Mouse (Mus musculus) gonadal fat pad, adult 2 months (tissue): Measurements from ENCODE around the gene Slc35f4. TPM values are rescaled to one million over a fixed set of nuclear protein-coding genes. Genes with fewer than 3 reads are reported as not detected.
A peak's percentile ranks its signal among the peaks of the same experiment; 100 is the strongest.

Experiments used
- DNase-seq: peaks from one replicate; pipeline ENCODE4 v3.0.0-alpha.2; 2012; ENCODE audit warnings: low read depth
- polyA plus RNA-seq: library from polyadenylated mRNA; depleted of rRNA; stranded (reverse); fragments of >200 nt; gene quantifications from 2 replicates; pipeline ENCODE4 v1.2.3, GENCODE M21; 2012

The Slc35f4 gene
- polyA plus RNA-seq, 1 experiment, result 0.66 TPM

- DNase-seq, result no peak
Observed at GRCm38 (mm10) chr14:49348164-49348896, 177.5 kb downstream of the Slc35f4 start.

- no peak for DNase-seq
Observed at GRCm38 (mm10) chr14:49345835-49346234, 180.0 kb downstream of the Slc35f4 start.

GRCm38 (mm10) chr14:49337011-49337410, 188.8 kb downstream of the Slc35f4 start:
- no peak for DNase-seq

- no peak for DNase-seq
Observed at GRCm38 (mm10) chr14:49333841-49334240, 192.0 kb downstream of the Slc35f4 start.

- DNase-seq, result no peak
Observed at GRCm38 (mm10) chr14:49316493-49316894, 209.4 kb downstream of the Slc35f4 start.

- DNase-seq, result peak; percentile 58
Observed at GRCm38 (mm10) chr14:49313981-49314380, 211.9 kb downstream of the Slc35f4 start.

- peak; percentile 61 for DNase-seq
Observed at GRCm38 (mm10) chr14:49313376-49313775, 212.5 kb downstream of the Slc35f4 start.

- no peak for DNase-seq
Observed at GRCm38 (mm10) chr14:49311548-49311947, 214.3 kb downstream of the Slc35f4 start.

- no peak for DNase-seq
Observed at GRCm38 (mm10) chr14:49311091-49311492, 214.8 kb downstream of the Slc35f4 start.

- DNase-seq, result no peak
Observed at GRCm38 (mm10) chr14:49309670-49310069, 216.2 kb downstream of the Slc35f4 start.

GRCm38 (mm10) chr14:49308591-49308990, 217.3 kb downstream of the Slc35f4 start:
- DNase-seq, result no peak

- peak; percentile 67 for DNase-seq
Observed at GRCm38 (mm10) chr14:49307842-49308241, 218.0 kb downstream of the Slc35f4 start.

- no peak for DNase-seq
Observed at GRCm38 (mm10) chr14:49305534-49306409, 220.1 kb downstream of the Slc35f4 start.

GRCm38 (mm10) chr14:49302271-49302857, 223.5 kb downstream of the Slc35f4 start:
- no peak for DNase-seq

- no peak for DNase-seq
Observed at GRCm38 (mm10) chr14:49300981-49301619, 224.7 kb downstream of the Slc35f4 start.

GRCm38 (mm10) chr14:49300326-49300725, 225.5 kb downstream of the Slc35f4 start:
- DNase-seq, result no peak

- DNase-seq, result no peak
Observed at GRCm38 (mm10) chr14:49293802-49294449, 231.9 kb downstream of the Slc35f4 start.

GRCm38 (mm10) chr14:49290029-49290745, 235.7 kb downstream of the Slc35f4 start:
- DNase-seq, result no peak

- no peak for DNase-seq
Observed at GRCm38 (mm10) chr14:49283784-49284655, 241.8 kb downstream of the Slc35f4 start.

GRCm38 (mm10) chr14:49278880-49279279, 247.0 kb downstream of the Slc35f4 start:
- no peak for DNase-seq
